Mouse (Mus musculus) adipocyte (in vitro differentiated cells): ENCODE results near the gene Rplp2.
A peak's percentile ranks its signal among the peaks of the same experiment; 100 is the strongest.
"Not testable (repeated sequence)": the region's sequence is repeated elsewhere in the genome, so short reads cannot be mapped to it uniquely, and the experiment has no call there.

Experiments
- DNase-seq: peaks from one replicate; pipeline ENCODE4 v3.0.0-alpha.2; 2016; ENCODE audit warnings: low spot score

Rplp2 gene

DNA sequence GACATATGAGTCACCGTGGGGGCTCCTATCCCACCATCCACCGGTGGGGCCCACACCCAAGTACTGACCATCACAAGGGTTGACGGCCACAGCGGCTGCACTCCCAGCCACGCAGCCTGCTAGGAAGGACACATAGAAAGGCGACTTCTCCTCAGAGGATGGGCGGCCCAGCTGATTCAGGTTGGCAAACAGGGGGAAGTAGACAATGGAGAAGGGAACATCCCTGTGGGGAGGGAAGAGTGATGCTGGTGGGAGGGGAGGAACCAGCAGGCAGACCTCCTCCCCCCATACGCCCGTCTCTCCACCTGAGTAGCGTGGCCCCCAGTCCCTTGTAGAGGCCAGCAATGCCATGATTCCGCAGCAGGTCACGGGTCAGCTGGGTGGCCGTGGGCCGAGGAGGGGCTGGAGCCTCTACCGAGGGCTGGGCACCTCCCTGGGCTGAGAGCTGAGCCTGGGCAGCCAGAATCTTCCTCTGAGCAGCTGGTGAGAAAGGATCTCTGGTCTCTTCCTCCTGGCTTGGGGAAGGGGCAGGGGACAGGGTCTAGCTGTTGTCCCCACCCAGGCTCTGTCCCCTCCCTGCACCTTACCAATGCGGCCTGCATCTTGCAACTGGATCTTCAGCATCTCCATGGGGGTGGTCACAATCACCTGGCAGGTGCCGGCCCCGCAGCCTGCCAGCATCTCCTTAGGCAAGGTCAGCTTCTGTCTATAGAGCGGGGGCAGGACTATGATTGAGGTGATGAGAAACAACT, 15.6 kb upstream of the Rplp2 start:
- no peak for DNase-seq

DNA sequence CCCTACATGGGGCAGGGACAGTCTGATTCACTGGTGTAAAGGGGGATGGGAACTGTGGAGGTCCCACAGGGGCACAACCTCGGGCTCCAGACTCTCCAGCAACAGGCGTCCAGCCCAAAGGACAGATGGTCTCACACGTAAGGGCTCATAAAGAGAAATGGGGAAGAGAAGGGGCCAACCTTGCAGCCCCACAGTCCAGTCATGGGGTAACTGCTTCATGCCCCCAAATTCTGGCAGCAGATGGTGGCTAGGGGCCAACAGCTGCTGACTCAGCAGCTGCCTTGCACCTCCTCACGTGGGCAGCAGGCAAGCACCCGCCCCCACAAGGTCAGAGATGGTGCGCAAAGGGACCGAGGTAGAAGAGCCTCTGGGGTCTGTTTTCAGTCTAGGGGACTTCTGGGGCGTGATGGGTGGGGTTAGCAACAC, 15.0 kb upstream of the Rplp2 start:
- DNase-seq = no peak

DNA sequence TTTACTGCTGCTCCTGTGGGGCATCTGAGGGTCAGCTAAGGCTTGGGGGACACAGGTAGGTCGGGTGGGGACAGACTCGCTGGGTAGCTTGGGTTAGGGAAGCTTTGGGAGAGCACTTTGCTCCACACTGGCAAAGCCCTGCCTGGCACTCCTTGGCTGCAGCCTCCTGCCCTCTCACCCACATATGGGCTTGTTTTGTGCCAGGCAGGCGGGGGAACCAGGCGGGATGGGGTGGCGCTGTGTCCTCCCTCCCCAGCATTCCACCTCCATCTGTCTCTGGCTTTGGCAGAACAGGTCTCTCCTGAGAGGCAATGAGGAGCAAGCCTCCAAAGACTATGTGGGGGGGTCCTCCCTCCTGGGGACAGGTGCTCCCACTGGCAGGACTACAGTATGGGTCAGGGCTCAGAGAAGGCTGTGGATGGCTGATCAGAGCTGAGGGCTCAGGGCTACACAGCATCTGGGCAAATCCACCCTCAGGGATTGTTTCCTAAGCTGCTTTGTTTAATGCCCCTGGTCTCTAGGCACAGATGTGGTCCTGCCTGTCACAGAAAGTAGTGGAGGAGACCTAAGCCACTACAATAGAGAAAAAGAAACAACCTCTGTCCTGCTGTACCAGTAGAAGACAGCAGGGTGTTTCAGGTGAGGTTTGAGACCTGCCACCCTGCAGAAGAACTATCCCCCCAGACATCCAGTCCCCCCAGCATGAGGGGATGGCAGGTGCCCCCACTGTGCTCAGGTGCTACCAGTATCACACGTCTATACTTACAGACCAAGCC, 14.2 kb upstream of the Rplp2 start:
- peak; percentile 73 for DNase-seq

DNA sequence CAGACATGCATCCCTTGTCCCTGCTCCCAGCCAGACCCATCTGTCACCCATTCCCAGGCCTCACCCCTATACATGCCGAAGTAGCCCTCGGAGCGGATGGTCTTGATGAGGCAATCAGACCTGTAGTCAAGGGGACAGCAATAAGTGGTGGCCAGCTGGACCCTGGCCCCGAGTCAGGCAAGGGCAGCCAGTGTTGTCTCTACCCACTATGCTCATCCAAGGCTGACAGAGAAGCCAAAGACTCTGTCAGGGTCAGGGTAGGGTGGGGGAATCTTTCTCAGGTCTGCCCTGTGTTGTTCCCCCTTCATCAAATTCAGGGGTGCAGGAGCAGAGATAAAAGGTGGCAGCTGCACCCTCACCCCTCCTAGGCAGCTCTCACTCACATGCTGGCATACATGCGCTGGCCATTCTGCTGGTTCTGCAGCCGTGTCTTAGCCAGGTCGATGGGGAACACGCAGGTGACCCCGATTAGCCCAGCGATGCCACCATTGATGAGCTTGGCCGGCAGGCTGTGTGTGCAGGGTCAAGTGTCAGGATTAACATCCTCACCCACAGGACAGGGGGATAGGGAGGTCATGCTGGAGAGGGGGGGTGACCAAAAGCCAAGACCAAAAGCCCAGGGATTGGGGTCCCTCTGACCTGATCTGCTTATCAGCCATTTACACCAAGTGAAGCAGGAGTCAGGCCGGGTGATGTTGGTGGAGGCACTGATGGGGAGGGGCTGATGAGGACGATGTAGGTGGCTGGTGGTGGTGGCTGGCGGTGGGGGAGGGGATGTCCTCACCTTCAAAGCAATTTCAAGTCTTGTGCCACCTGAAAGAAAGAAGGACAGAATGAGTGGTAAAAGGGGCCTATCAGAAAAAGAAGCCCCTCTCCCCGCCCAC, 13.4 kb upstream of the Rplp2 start:
- no peak for DNase-seq

DNA sequence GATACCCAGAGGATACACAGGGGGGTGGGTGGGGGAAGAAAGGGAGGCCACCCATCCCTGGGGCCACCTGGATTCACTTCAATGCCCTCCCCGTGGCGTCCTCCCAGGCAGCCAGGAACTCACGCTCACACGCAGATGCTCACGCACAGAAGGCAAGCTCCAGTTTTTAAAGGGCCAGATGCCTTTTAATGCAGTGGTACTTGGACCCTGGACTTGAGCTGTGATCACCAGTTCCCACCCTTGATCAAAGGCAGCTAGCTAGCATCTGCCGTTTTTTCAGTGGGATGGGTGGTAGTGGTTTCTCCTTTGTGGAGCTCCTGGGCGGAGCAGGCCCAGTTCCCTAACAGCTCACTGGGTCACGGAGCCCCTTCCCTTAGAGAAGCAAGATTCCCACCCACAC, 12.7 kb upstream of the Rplp2 start:
- DNase-seq = no peak

DNA sequence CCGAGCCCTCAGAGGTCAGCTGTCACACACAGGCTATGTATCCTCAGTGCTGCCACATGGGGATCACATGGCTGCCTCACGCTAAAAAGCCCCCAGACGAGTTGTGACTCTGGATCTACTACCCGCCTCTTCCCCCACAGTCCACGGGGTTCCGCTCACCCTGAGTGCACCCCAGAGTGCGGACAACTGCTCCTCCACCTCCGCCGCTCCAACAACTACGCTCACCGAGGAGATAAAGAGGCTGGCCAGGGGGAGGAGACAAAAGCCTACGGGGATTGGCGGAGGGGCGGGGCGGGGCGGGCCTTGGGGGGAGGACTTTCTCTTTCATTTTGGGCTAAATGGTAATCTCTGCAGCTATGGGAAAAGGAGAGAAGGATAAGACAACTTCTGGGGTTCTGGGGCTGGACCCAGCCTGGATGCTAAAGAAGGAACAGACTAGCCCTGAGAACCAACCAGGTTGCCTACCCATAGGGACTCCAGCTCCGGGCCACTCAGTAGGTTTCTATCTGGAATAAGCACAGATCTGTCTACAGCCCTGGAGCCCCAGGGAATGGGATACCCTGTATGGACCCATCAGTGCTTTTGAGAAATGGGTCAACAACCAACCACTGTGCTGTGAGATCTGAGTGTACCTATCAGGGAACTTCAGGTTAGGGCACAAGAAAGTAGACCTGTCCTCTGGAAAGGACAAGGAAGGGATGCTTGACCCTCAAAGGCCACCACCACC, 11.9 kb upstream of the Rplp2 start:
- peak; percentile 70 for DNase-seq

DNA sequence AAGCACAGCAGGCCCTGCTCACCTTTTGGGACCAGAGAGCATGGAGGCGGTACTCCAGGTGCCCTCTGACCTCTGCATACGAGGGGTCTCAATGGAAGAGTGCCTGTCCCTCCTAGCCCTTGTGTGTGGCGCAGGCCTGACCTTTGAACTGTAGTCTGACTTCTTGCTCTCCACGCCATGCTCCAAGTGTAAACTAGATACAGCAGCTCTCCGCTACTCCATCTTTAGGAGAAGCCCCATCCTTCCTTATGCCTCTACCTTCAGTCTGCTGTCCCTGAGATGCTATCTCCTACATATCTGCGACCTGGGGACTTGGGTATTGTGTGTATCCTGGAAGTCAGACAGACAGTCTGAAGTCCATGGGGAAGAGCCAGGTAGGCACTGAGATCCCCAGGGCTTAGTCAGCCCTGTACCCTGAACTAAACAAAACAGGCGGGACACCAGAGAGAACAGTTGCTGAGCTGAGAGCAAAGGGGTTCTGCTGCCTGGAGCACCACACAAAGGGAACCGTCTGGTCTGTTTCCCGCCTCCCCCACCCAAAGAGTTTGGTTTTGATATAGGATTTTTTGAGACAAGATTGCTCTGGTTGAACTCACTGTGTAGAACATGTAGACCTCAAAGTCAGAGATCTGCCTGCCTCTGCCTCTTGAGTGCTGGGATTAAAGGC, 11.2 kb upstream of the Rplp2 start:
- DNase-seq = no peak

DNA sequence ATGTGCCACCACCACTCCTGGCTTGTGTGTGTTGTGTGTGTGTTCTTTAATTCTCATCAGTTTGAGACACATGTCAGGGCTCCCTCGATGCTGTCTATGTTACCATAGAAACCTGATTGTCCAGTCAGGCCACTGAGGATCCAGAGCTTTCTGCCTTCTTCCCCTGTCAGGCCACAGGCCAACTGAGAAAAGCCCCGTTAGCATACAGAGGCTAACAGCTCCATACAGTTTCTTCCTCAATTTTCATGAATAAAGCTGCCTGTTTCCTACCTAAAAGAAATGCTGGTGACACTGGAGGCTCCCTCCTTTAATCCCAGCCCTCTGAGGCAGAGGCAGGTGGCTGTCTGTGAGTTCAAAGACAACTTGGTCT, 10.7 kb upstream of the Rplp2 start:
- DNase-seq = no peak

DNA sequence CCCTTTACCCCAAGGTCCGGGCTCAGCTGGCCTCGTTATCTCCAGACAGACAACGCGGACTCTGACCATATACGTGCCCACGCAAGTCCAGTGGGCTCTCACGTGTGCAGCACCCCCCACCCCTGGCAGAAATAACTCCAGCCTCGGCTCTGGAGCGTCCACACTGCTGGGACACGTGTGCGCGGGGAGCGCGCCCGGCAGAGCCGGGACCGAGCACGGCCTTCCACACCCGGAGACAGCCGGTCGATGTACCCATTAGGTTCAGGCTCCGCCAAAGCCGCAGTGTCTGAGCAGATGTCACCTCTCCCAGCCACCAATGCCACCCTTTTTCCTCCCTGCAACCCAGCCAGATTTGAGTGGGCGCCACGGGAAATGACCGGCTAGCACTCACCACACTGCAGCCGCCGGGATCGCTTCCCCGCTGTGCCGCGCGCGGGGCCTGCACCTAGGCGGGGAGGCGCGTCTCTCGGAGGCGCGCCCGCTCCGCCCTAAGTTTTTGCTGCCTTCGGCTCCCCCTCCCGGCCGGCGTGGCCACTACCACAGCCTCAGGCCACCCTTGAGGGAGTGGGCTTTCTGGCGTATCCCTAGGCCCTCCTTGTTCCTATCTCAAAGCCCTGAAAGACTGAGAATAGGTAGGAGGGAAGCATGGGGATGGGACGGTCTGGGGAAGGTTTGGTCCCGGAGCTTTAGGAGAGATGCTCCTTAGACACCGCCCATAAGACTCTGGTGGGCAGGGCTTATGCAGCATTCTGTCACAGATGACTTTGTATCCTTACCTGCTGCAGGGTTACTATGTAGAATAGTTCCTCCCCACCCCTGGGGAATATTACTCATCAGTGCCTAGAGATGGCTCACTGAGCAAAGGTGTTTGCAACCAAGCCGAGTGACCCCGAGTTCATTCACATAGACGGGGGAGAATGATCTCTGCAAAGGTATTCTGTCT, 9.7 kb upstream of the Rplp2 start, which contains the start of gene Slc25a22:
TSS of gene Slc25a22 (minus strand) at position 715 of the 943 bp plus-strand sequence.
- DNase-seq = peak; percentile 73

DNA sequence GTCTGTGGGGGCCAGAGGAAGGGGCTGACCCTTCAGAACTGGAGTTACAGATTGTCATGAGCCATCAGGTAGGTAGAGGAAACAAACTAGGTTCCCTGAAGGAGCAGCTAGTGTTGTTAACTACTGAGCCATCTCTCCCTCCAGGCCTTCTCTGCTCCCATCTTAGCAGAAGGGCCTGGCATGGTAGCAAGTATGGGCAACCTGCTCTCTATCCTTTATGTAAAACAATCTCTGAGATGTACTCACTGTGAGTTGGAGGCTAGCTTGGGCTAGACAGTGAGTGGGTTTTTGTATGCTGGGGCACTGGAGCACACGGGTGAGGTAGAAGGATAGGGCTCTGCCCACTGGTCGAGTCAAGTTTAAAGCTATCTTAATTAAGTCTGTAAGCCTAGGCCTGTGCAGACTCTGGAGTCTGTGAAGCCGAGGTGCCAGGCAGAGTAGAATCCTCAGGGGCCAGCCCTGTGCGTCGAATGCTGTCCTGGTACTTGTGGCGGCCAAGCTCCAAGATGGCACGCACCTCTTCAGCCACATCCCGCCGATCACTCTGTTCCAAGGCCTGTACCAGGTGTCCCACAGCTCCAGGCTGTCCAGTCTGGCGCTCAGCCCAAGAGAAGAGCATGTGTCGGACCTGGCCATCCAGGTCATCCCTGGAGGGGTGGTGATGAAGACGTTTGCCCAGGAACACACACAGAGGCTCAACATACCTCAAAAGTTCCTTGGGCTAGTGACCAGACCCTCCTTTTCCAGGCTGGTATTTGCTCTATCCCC, 8.8 kb upstream of the Rplp2 start:
- no peak for DNase-seq

DNA sequence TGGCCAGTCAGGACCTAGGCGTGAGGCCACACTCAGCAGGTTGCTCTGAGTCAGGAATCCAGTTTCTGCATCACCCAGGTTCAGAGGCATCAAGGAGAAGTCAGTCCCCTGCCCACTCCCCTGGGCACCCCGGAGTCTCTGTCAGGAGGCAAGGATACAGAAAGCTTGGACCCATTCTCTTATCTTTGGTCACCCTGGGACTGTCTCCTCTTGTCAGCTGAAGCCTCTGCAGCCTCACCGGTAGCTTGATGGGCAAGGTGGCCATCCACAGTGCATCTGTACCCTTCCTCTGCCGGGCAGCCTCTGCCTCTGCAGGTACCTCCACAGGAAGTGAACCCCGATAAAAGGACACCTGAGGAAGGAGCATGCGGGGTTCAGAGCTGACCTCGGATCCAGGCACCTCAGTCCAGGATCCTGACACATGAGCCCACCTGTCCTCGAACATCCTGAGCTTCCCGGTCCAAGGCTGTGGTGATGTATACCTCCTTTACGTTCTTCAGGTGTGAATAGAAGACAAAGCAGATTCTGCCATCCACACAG, 8.0 kb upstream of the Rplp2 start:
- no peak for DNase-seq

DNA sequence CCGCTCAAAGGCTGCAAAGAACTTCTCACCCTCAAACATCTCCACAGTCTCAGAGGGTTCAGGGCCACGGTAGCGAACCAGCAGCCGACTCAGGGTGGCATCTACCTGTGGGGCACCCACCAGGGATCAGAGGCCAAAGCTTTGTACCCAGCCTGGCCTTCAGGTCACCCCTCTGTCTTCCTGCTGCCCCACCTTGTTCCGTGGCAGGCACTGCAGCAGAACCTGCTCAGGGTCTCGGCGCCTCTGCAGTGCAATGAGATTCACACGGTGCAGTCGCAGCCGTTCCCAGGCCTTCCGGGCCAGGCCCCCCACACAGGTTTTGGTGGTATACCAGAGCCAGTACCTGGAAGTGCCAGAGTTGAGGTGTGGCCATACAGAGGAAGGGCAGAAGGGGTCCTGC, 7.4 kb upstream of the Rplp2 start:
- no peak for DNase-seq

DNA sequence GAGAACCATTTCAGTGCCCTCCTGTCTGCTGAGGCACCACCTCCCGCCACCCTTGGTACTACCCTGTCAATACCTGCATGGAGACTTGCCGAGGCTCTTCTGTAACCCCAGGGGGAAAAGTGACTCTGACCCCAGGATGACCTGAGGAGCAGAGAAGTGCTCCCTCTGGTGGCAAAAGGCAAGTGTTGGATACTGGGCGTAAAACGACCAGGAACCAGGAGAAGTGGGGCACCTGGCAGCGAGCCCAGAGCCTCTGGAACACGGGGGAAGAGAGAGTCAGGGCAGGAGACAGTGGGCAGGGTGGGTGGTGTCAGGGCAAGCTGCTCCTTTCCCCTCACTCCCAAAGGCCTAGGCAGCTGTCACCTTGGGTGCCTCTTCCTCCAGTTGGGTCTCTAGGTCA, 6.6 kb upstream of the Rplp2 start:
- peak; percentile 57 for DNase-seq

DNA sequence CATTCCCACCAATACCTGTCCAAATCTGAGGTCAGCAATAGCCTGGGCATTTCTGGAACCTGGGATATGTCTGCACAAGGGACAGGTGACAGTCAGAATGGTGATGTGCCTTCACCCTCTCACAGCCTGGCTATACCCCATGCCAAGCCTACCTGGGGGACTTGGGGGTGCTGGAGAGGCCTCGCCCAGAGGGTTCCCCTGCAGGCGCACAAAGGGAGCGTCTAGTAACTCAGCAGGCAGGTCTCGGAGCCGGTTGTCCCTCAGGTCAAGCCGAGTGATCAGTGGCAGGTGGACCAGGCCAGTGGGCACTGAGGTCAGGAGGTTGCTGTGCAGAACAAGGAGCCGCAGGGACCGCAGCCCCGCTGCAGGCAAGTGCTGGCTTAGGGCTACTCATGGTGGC, 5.7 kb upstream of the Rplp2 start:
- DNase-seq = no peak

DNA sequence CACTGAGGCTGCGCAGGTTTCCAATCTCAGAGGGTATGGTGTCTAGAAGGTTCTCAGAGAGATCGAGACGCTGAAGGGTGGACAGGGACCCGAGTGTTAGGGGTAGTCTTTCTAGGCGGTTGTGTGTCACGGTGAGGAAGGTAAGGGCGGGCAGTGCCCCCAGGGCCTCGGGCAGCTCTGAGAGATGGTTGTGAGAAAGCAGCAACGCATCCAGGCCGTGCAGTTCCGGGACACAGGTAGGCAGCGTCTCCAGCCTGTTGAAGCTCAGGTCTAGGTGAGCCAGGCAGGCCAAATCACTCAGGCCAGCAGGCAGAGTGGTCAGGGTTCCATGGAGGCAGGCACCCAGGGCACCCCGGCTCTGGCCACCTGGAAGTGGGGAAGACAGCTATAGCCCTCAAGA, 5.0 kb upstream of the Rplp2 start:
- no peak for DNase-seq

DNA sequence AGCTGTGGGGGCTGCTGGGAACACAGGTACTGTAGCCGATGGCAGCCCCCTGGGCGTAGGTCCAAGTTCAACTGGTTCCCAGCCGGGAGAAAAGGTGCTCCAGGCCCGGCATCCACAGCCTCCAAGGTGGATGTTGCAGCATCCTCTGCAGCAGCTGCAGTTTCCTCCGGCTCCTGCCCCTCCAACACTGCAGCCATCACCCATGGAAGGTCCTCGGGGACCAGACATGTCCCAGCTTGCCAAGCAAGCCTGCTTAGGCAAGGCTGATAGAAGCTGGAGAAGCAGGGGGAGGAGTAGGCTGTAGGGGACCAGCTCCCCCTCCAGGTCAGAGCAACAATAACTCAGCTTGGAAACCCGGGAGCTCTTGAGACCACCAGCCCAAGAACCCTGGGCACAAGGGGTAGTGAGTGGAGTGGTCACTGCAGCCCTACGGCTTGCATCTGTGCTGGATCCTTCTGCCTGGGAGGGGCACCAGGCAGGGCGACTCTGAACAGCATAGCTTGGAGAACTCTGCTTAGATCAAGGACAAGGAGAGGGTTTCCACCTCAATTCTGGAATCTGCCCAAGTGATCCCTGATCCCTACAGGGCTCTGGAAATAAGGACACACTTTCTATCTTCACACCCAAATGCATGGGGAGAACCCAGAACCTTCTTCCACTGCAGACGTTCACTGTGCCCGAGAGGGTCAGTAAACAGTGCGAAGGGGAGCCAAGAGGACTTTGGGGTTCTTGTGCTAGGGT, 3.9 kb upstream of the Rplp2 start:
- no peak for DNase-seq

DNA sequence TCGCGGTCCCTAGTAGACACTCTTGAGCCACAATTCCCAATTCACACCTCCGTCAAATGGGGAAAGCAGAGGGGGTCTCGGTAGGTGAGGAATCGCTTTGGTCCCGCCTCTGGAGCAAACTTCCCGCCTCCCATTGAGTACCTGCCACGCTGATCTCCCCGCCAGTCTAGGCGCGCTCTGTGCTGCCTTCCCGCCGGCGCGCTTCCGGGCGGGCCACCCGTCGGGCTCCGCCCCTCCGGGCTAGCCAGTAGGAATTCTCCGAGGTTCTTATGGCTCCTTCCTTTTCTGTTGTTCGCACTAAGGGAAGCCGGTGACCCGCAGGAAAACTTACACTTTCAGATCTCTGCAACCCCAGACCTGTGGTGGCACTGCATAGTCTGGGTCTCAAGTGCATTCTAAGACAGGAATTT, 3.3 kb upstream of the Rplp2 start, which contains the start of gene Pidd1:
TSS of gene Pidd1 (minus strand) at position 198 of the 410 bp plus-strand sequence.
- peak; percentile 54 for DNase-seq

DNA sequence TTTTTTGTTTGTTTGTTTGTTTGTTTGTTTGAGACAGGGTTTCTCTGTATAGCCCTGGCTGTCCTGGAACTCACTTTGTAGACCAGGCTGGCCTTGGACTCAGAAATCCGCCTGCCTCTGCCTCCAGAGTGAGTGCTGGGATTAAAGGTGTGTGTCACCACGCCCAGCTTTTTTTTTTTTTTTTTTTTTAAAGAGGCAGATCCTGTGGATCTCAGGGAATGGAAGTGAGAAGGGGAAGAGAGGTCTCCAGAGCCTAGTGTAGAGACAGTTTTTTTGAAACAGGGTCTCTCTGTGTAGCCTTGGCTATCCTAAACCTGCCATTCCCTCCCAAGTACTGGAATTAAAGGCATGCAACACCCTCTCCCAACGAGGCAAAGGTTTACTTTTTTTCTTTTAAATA, 796 bp upstream of the Rplp2 start:
- DNase-seq = not testable (repeated sequence)
